Mouse (Mus musculus): ENCODE measurements around the gene Fam168a.

Gene Fam168a

DNA sequence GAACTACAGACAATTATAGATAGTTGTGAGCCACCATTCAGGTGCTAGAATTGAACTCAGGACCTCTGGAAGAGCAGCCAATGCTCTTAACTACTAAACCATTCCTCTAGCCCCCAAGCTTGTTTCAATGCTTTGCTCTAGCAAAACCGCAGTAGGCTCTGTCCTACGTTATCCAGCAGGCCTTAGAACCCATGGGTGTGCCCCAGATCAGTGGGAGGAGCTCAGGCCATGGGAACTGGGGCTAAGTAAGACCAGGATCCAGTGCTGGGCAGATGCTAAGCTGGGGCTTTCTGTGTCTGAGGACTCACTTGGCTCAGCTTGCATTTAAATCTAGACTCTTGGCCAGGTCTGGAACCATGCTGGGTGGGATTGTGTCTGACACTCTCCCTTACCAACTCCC lies 161.1 kb downstream of the Fam168a start:
- no peak for DNase-seq (ENCODE audit: low read depth, low spot score)

DNA sequence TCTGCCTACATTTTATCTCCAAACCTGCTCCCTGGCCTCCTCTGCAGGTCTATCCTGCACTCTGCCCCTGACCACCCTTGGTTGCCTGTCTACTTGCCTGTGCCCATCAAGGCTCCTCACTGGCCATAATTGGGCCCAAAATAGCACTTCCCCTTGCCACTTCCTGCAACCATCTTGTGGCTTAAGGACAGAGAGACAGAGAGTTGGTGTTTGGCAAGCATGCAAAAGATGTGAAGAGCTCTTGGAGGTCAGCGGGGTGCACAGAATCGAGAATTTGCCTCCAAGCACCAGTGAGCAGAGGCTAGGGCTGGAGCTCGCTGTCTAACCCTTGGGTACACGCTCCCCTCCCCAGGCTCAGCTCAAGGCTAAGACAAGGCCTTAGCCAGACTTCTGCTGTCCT lies 162.1 kb downstream of the Fam168a start:
- DNase-seq (ENCODE audit: low read depth, low spot score): no peak

GRCm38 (mm10) chr7:100869877-100870629 lies 163.6 kb downstream of the Fam168a start:
- no peak for DNase-seq (ENCODE audit: low read depth, low spot score)

- DNase-seq (ENCODE audit: low read depth, low spot score): no peak
Measured at GRCm38 (mm10) chr7:100871355-100871754, 164.9 kb downstream of the Fam168a start.

GRCm38 (mm10) chr7:100871892-100872291 lies 165.5 kb downstream of the Fam168a start:
- DNase-seq (ENCODE audit: low read depth, low spot score): no peak

DNA sequence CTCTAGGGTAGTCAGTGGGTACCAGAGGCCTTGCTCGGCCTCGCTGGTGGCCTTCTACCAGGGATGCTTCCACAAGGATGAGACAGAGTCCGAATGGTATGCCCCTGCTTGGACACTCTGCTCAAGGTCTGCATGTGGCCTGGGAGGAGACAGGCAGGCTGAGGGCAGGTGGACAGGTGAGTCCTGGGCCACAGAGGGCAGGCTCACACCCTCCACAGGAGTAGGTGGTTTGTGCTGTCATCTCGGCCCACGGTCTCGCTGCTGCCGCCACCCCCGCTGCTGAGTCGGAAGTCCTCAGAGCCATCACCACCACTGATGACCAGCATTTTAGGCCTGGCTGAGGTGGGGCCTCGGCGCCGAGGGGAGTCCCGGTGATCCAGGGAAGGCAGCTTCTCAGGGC lies 166.8 kb downstream of the Fam168a start:
- no peak for DNase-seq (ENCODE audit: low read depth, low spot score)

DNA sequence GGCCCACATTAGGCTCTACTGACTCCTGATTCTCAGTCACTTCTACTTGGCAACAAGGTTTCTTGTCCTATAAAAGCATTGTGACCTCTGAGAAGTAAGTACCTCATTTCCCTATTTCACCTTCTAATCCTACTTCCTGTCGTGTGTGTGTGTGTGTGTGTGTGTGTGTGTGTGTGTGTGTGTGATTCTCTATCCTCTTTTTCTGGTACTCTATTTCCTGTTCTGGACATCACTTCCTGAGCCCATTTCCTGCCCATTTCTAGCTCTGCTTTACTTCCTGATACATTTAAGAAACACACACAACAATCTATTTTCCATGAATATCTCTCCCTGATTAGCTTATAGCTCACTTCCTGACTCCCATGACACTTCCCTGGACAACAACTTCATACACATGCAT lies 169.4 kb downstream of the Fam168a start:
- DNase-seq (ENCODE audit: low read depth, low spot score): no peak

GRCm38 (mm10) chr7:100876293-100876692 lies 169.9 kb downstream of the Fam168a start:
- no peak for DNase-seq (ENCODE audit: low read depth, low spot score)

DNA sequence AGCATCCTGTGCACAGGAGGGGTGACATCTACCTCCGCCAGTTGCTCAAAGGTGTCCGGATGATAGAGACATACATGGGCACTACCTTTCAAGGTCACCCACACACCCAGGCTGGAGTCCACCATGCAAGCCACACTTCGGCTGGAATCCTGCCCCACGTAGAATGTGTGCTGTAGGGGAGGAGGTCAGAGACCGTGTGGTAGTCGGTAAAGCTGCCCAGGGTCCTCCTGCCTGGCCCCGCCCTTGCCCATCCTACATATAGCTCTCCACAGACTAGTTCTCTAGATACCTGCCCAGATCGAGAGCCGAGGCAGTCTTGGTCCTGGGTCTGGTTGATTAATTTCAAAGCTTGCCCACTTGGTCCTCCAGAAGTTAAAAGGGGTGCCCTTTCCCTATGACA lies 170.3 kb downstream of the Fam168a start:
- no peak for DNase-seq (ENCODE audit: low read depth, low spot score)

DNA sequence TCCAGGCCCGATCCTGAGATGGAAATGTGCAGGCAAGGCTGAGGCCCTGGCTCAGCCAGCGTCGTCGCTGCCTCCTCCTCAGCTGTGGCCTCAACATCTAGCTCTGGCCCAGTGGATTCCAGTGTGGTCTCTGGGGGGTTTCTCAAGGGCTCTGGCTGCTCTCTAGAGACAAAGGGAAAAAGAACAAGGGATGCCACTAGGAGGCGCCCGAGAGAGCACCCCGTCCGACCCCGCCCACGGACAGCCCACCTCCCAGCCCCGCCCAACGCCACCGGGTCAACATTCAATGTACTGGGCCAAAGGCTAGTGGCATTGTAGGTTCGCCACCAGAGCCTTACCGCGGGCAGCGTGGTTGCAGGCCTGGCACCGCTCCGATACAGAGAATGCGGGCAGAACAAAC lies 173.2 kb downstream of the Fam168a start:
- DNase-seq (ENCODE audit: low read depth, low spot score): peak; percentile 79

GRCm38 (mm10) chr7:100881531-100881930 lies 175.1 kb downstream of the Fam168a start:
- DNase-seq (ENCODE audit: low read depth, low spot score): no peak

DNA sequence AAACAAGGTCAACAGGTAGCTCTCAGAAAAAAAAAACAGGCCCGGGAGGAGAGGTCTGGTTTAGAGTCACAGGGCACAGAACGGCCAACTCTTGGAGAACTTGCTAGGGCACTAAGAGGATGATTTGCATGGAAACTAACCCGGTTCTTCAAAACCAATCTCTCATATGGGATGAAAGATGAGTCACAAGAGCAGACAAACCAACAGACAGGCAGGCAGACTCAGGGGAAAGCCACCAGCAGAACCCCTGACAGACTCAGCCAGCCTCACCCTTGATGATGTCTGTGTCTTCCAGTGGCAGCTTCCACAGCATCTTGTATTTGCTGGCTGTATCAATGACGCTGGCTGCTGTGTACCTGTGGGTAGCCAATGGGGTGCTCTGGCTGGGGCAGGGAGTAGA lies 175.5 kb downstream of the Fam168a start:
- no peak for DNase-seq (ENCODE audit: low read depth, low spot score)

DNA sequence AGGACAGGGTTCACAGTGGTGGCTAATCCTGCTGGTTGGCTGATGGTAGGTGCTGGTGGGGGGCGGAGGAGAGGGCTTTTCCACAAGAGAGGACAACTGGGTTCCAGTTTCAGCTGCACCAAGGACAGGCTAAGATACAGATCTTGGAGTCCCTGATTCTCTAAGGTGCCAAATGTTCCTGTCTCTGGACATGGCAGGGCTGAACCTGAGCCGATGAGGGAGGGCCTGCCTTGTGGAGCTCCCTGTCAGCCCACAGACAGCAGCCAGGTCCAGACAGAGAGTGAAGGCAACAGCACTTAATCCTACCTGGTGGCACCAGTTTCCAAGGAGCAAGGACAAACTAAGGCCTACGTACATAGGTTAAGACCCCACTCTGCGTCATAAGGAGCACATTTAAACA lies 178.0 kb downstream of the Fam168a start:
- DNase-seq (ENCODE audit: low read depth, low spot score): no peak

DNA sequence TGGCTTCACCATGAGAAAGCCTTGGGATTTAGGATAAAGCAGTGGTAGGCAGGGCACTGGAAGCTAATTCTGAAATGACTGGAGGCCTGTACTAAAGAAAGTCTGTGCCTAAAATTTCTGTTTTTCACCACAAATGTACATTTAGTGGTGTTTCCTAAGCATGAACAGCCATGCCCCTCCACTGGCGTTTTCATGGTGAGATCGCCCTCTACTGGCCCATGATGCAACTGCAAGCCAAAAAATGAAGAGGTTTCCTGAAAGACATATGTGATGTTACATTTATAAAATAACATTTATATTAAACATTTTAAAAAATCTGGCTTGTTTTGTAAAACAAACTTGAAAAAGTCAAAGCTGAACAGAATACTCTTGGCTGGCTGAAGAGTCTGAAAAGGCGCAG lies 180.1 kb downstream of the Fam168a start:
- peak; percentile 27 for DNase-seq (ENCODE audit: low read depth, low spot score)

Measured in ES-CJ7 (cell line).